Mouse (Mus musculus) G1E-ER4 (cell line): ENCODE results near the gene Sytl1. TPM values are rescaled to one million over a fixed set of nuclear protein-coding genes. Genes with fewer than 3 reads are reported as not detected.

ENCODE experiments used
- GATA1 ChIP-seq: IDR thresholded peaks from one replicate; pipeline ENCODE4 v1.8.0; 2012; ENCODE audit warnings: low read length, inconsistent platforms
- polyA plus RNA-seq: library from polyadenylated mRNA; stranded (reverse); fragments of >175 nt; gene quantifications from 2 replicates; pipeline ENCODE4 v1.2.3, GENCODE M21; 2012

Gene Sytl1
- 0.10 and 0.26 TPM in 2 replicates for polyA plus RNA-seq

DNA sequence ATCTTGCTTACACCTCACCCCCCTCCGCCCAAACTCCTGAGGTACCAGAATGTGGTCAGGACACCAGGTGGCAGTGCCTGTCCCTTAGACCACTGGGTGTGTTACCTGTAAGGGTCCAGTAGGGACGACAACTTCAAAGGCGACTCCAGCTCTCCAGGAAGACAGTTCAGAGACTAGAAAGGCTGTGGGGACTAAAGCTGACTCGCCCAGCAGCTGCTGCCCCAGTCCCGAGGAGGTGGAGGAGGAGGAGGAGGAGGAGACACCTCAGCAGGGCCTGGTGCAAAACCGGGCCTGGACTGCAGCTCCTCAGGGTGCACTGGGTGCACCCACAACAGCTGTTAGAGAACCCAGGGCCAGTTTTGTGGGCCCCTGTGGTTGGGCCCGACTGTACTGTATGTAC lies at the start of gene Sytl1:
TSS of gene Sytl1 (minus strand) at position 232 of the 400 bp plus-strand sequence.
- no peak for TF ChIP-seq GATA1

GRCm38 (mm10) chr4:133309948-133310347 lies 47.0 kb upstream of the Sytl1 start:
- TF ChIP-seq GATA1 = no peak

- no peak for TF ChIP-seq GATA1
Observed at GRCm38 (mm10) chr4:133307331-133307730, 44.4 kb upstream of the Sytl1 start.

- TF ChIP-seq GATA1 = no peak
Observed at GRCm38 (mm10) chr4:133305825-133306224, 42.9 kb upstream of the Sytl1 start.

- no peak for TF ChIP-seq GATA1
Observed at GRCm38 (mm10) chr4:133304770-133305169, 41.9 kb upstream of the Sytl1 start.

GRCm38 (mm10) chr4:133302668-133303067 lies 39.8 kb upstream of the Sytl1 start:
- TF ChIP-seq GATA1 = no peak

DNA sequence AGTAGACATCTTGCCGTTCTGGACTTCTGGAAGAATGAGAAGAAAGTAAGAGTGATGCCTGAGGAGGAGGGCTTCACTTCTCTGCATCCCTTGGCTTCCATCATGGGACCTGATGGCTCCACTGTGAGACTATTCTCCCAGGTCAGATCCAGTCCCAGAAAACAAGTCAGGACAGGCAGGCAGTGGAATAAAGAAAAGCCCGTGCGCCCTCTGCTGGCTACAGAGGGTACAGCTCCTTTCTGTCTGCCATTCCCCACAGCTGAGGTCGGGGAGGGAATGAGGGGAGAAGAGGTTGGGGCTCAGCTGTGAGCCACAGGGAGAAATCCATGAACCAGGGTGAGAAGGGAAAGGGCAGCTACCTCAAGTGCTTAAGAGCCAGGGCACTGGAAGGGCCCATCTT lies 38.9 kb upstream of the Sytl1 start:
- TF ChIP-seq GATA1 = no peak

GRCm38 (mm10) chr4:133300421-133300820 lies 37.5 kb upstream of the Sytl1 start:
- TF ChIP-seq GATA1 = no peak

DNA sequence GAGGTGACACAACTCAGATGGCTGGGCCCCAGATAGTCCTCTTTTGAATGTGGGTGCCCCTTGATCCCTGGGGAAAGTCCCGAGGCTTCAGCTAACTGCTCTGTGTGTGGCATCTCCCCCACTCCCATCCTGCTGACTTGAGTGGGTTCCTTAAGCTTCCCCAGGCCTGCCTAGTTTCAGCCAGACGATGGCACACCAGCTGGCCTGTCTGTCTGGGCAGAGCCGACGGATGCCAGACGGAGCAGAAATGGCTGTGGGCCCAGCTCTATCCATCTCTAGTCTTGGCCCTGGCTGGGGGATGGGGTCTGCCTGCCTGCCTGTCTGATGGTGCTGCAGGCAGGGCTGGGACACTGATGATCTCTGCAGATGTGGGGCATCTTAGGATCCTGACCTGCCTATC lies 36.8 kb upstream of the Sytl1 start:
- no peak for TF ChIP-seq GATA1

GRCm38 (mm10) chr4:133298516-133299365 lies 35.8 kb upstream of the Sytl1 start:
- TF ChIP-seq GATA1 = no peak

DNA sequence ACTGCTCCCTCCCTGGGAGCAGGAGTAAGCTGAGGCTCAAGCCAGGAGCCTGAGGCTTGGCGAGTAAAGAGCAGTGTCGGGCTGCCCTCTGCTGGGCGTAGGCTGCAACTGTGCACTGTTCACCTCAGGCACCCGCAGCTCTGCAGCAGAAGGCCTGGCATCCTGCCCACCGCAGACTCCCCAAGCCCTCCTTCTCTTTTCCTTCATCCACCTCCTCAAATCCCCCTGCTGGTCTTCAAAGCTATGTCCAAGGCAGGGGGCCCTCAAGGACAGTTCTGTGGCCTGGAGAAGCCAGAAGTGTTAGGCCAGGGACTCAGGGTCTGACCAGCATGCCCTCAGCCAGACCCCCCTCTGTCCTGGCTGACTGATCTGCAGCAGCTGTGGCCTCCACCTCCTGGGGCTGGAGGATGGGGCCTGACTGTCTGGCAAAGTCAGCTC lies 34.9 kb upstream of the Sytl1 start:
- no peak for TF ChIP-seq GATA1

GRCm38 (mm10) chr4:133297360-133297759 lies 34.4 kb upstream of the Sytl1 start:
- TF ChIP-seq GATA1 = no peak

GRCm38 (mm10) chr4:133294084-133294483 lies 31.2 kb upstream of the Sytl1 start:
- no peak for TF ChIP-seq GATA1

DNA sequence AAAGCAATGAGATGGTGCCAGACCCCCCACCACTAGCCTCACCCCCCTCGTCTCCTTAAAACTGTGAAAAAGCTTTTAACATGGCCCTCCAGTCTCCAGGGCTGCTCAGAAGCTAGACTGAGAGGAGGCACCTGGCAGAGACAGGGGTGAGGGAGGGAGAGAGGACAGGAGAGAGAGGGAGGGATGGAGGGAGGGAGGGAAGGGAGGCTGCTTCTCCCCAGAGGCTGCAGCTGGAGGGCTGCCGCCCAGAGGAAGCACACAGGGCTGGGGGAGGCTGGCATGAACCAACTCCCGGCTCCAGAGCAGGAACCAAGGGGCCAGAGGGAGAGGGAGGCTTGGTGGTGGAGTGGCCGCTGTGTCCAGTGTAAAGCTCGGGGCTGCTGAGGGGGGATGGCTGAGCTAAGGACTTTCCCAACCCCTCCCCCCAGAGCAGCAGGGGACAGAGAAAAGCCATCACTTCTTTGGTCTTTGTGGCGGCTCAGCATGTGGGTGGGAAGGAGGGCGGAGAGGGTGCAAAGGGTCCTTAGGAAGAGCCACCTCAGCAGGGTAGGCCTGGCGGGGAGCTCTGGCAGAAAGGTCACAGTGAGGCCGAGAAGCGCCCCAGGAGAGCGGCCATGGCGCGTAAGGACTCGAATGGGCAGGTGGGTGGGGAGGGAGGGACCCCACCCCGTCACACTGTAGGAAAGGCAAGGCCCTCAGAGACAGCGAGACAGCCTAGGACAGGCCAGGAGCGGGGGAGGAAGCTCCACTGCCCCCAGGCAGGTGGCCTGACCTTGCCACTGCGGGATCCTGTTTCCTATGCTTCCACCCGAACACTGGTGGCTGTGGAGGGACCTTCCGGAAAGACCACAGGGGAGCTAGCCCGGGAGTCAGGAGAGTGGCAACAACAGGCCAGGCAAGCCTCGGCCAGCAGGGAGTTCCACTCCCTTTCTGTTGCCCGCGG lies 30.3 kb upstream of the Sytl1 start:
- no peak for TF ChIP-seq GATA1

GRCm38 (mm10) chr4:133292405-133292804 lies 29.5 kb upstream of the Sytl1 start:
- no peak for TF ChIP-seq GATA1

GRCm38 (mm10) chr4:133291255-133291654 lies 28.3 kb upstream of the Sytl1 start:
- no peak for TF ChIP-seq GATA1

DNA sequence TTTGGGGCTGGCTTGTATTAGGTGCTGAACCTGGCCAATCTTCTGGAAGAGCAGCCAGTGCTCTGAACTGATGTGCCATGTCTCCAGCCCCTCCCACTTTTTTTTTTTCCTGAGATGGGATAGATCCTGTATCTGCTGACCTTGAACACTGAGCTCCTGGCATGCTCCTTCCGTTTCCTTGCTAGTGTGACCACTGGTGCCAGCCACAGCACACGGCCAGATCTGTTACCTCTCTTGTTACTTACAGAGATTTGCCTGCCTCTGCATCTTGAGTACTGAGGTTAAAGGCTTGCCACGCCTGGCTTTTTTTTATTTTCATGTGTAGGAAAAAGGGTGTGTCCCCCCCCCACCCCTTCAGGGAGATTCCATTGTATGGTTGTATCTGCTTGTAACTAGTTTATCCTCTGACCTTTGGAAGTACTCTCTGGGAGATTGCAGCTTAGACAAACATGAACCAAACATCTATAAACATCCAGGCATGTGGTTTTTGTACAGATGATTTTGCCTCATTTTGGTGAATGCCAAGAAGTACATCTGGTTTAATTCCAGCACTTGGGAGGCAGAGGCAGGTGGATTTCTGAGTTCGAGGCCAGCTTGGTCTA lies 23.7 kb upstream of the Sytl1 start:
- TF ChIP-seq GATA1 = no peak
